Mouse (Mus musculus) forebrain, postnatal 0 days (tissue): ENCODE measurements around the gene Vrk1. TPM values are rescaled to one million over a fixed set of nuclear protein-coding genes. Genes with fewer than 3 reads are reported as not detected.

ENCODE experiments used
- ATAC-seq: fragments of 200-750 bp; cut with Nextera tagmentation; 2 replicates; pipeline ENCODE4 v1.8.0; 2017; ENCODE audit warnings: mild to moderate bottlenecking, moderate library complexity
- DNase-seq: peaks from one replicate; pipeline ENCODE4 v3.0.0-alpha.2; 2015
- H3K27ac ChIP-seq: fragments of 300-500 bp; sonication (generic); 2 replicates; pipeline ENCODE4 v1.5.1; 2014; ENCODE audit warnings: low read depth, mild to moderate bottlenecking, antibody characterized with exemption, low read length, moderate library complexity, mixed read lengths
- H3K27me3 ChIP-seq: fragments of 300-500 bp; sonication (generic); 2 replicates; pipeline ENCODE4 v1.6.1; 2014; ENCODE audit warnings: mild to moderate bottlenecking, low read length, mixed read lengths; ENCODE audit not compliant: insufficient read depth
- H3K36me3 ChIP-seq: fragments of 300-500 bp; sonication (generic); 2 replicates; pipeline ENCODE4 v1.6.1; 2014; ENCODE audit warnings: mild to moderate bottlenecking, moderate library complexity; ENCODE audit not compliant: insufficient read depth
- H3K4me1 ChIP-seq: fragments of 300-500 bp; sonication (generic); 2 replicates; pipeline ENCODE4 v1.6.1; 2014; ENCODE audit warnings: antibody characterized with exemption; ENCODE audit not compliant: insufficient read depth
- H3K4me2 ChIP-seq: fragments of 300-500 bp; sonication (generic); 2 replicates; pipeline ENCODE4 v1.6.1; 2014; ENCODE audit warnings: low read depth, mild to moderate bottlenecking, moderate library complexity
- H3K4me3 ChIP-seq: fragments of 300-500 bp; sonication (generic); 2 replicates; pipeline ENCODE4 v1.5.1; 2014; ENCODE audit warnings: low read depth, low read length, mixed read lengths
- H3K9ac ChIP-seq: fragments of 300-500 bp; sonication (generic); 2 replicates; pipeline ENCODE4 v1.6.1; 2014; ENCODE audit warnings: mild to moderate bottlenecking
- H3K9me3 ChIP-seq: fragments of 300-500 bp; sonication (generic); 2 replicates; pipeline ENCODE4 v1.6.1; 2016; ENCODE audit warnings: low read length
- CTCF ChIP-seq: sonication (generic); IDR thresholded peaks from 2 replicates; pipeline ENCODE4 v1.5.1; 2016; ENCODE audit warnings: antibody characterized with exemption, control low read depth, low read depth
- WGBS: fragments of 180-500 bp; shearing (Covaris S2); extraction: QIAGEN DNeasy Blood & Tissue Kit; methylation state at CpG from one replicate; pipeline ENCODE4 v1.1.7; 2014; 5-methylcytosine and 5-hydroxymethylcytosine counted together
- polyA plus RNA-seq: library from polyadenylated mRNA; unstranded; fragments of >200 nt; fragmentation: Nextera tagmentation; extraction: Ambion mirVana; gene quantifications from 2 replicates; pipeline ENCODE4 v1.2.1, GENCODE M21; 2015
- total RNA-seq: library from RNA; depleted of rRNA; stranded (reverse); fragments of >200 nt; gene quantifications from 2 replicates; pipeline ENCODE4 v1.2.3, GENCODE M21; 2014

The Vrk1 gene
- total and polyA plus RNA-seq, 2 experiments from 2014 or later, result 34.9 to 51.5 TPM

DNA sequence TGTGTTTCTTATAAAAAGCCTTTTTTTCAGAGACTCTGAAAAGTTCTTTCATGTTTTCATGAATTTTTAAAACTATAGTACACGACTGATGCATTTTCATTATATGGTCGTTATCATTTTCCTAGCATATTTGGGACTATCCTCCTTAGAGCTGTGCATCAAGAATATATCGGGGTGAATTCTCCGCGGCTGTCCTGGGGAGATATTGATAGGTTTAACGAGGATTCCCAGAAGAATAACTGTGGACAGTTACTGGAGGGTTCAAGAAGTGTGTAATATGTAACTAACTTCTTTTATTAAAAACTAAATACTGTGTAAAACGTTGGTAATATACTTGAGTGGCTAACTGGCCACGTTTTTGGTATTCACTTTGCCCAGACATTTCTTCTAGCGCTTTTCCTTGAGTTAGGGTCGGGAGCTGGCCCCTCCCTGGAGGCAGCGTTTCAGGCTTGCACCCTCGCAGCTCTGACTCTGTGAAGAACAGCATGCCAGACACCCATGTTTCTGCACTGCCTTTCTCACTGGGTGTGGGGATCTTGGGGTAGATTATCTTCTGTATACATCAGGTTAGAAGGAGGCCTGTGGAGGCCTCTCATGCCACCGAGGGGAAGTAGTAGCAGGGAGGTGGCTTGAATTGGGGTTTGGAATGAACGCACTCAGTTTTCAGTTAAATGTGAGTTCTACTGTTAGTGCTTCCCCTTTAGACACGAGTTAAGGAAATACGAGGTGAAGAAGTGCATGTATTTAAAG, 16.5 kb downstream of the Vrk1 start:
- no peak overlapping the region for H3K9ac ChIP-seq
- no peak for TF ChIP-seq CTCF
- no peak overlapping the region for H3K4me2 ChIP-seq
- no peaks in the 10 kb centered on the region for H3K9me3 ChIP-seq
- WGBS, result 72% methylated on average over 16 of the region's 16 CpGs
- no peaks in the 10 kb centered on the region for H3K36me3 ChIP-seq
- no peaks in the 10 kb centered on the region for H3K27me3 ChIP-seq
- no peaks in the 10 kb centered on the region for H3K4me1 ChIP-seq
- DNase-seq (no peak), ATAC-seq (no peak)
- H3K27ac ChIP-seq, result no peak overlapping the region
- H3K4me3 ChIP-seq, result no peak overlapping the region

DNA sequence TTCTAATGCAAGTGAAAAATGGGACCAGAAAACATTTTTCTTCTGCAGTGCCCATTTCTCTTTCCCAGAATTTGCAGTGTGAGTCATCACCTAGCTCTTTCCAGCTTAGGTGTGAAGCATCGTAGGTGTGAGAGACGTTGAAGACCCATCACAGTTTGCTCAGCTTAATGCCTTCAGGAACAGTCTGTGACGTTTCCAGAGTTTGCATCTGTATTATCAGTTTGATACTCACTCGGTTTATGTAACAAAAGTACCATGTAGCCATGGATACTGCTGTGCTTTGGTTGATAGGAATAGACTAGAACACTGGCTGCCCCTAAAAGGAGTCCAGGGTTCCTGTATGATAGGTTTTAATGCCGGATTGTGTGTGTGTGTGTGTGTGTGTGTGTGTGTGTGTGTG, 17.3 kb downstream of the Vrk1 start:
- H3K27ac ChIP-seq, result no peak overlapping the region
- no peak for TF ChIP-seq CTCF
- no peaks in the 10 kb centered on the region for H3K4me1 ChIP-seq
- WGBS, result 80% methylated on average over 5 of the region's 5 CpGs
- H3K36me3 ChIP-seq, result no peaks in the 10 kb centered on the region
- H3K4me2 ChIP-seq, result no peak overlapping the region
- H3K9ac ChIP-seq, result no peak overlapping the region
- H3K4me3 ChIP-seq, result no peak overlapping the region
- ATAC-seq (no peak), DNase-seq (no peak)
- H3K9me3 ChIP-seq, result no peaks in the 10 kb centered on the region
- no peaks in the 10 kb centered on the region for H3K27me3 ChIP-seq

DNA sequence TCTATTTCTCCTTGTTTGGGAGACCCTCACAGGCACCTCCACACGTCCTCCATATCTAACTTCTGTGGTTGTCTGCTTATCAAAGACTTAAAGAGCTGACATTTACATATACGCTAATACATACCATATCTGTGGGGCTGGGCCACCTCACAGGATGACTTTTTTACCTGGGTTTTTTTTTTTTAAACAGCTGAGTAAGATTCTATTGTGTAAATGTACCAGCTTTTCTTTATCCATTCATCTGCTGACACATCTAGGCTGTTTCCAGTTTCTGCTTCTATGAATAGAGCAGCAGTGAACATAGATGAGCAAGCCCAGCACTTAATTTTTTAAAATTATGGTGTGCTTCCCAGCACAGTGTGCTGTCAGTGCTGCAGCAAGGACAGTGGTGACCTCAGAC, 19.6 kb downstream of the Vrk1 start:
- no peak overlapping the region for H3K4me3 ChIP-seq
- no peaks in the 10 kb centered on the region for H3K9me3 ChIP-seq
- no peak for TF ChIP-seq CTCF
- no peak for ATAC-seq
- DNase-seq, result no peak
- no peaks in the 10 kb centered on the region for H3K36me3 ChIP-seq
- 84% methylated on average over 2 of the region's 2 CpGs for WGBS
- H3K27ac ChIP-seq, result no peak overlapping the region
- no peak overlapping the region for H3K4me2 ChIP-seq
- H3K9ac ChIP-seq, result no peak overlapping the region
- no peaks in the 10 kb centered on the region for H3K27me3 ChIP-seq
- H3K4me1 ChIP-seq, result no peaks in the 10 kb centered on the region

DNA sequence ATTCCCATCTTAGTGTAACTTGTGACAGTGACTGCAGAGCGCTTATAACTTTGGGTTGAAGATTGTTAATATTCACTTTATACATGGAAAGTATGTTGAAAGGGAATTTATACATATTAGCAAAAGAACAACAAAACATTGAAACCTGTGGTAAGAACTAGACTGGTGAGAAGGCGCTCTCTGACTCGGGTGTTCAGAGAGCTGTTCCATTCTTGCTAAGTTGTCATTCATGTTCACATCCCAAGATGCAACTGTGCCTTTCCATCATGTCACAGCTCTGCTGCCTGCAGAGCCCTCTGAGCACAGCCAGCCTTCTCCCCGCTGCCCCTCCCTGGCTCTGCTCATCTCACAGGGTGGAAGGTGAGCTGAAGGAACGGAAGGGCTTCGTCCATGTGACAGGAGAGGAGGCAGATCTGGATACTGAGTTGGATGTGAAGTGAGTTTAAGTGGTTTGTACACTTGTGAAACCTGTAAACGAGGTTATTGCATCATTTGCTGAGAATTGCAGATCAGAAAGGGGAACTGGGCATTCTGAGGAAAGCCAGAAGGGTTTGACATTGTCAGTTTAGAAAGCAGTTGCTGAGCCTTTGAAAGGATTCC, 20.2 kb downstream of the Vrk1 start:
- no peak for DNase-seq
- TF ChIP-seq CTCF, result no peak
- ATAC-seq, result no peak; the same call in 1 of the 2 replicates
- WGBS, result 73% methylated on average over 7 of the region's 7 CpGs
- no peak overlapping the region for H3K4me3 ChIP-seq
- no peak overlapping the region for H3K9ac ChIP-seq
- no peak overlapping the region for H3K27ac ChIP-seq
- H3K27me3 ChIP-seq, result no peaks in the 10 kb centered on the region
- no peak overlapping the region for H3K4me2 ChIP-seq
- H3K9me3 ChIP-seq, result no peaks in the 10 kb centered on the region
- H3K4me1 ChIP-seq, result no peaks in the 10 kb centered on the region
- no peaks in the 10 kb centered on the region for H3K36me3 ChIP-seq

DNA sequence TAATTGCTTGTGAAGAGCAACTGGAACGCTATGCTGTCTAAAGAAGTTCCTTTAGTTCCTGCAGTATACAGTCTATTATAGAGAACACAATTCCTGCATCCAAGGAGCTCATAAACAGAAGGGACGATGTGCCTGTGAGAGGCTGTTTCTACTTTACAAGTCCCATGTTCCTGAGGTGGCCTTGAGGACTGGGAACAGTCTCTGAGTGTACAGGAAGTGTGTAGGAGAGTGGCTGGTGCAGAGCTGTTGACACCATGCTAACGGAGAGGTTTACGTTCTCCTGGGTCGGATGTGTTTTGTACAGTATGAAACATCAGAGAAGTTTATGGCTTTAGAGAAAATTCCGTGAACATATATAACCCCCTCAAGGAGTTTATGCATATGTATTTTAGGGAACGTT, 20.8 kb downstream of the Vrk1 start:
- Histone ChIP-seq H3K4me3 (no peak overlapping the region), H3K36me3 (no peaks in the 10 kb centered on the region), H3K9ac (no peak overlapping the region), H3K9me3 (no peaks in the 10 kb centered on the region), H3K27ac (no peak overlapping the region), H3K4me1 (no peaks in the 10 kb centered on the region), H3K27me3 (no peaks in the 10 kb centered on the region), H3K4me2 (no peak overlapping the region)
- TF ChIP-seq CTCF, result no peak
- DNase-seq (no peak), ATAC-seq (no peak)
- WGBS, result 83% methylated on average over 7 of the region's 7 CpGs

DNA sequence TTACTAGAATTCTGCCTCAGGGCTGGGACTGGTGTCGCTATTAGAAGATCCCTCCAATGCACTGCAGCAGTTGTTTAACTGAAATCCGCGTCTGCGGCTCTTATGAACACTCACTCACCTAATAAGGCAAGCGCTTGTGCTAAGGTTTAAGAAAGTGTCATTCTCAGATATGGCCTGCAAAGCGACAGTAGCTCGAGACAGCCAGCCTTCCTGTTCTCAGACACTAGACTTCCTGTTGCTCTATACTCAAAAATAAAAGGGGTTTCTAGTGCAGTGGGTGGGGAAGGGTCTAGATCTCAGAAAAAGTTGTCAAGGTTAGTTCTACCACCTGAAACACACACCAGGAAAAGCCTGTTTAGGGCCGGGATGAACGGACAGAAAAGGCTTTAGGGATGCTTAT, 21.9 kb downstream of the Vrk1 start:
- no peaks in the 10 kb centered on the region for H3K27me3 ChIP-seq
- 84% methylated on average over 9 of the region's 9 CpGs for WGBS
- H3K27ac ChIP-seq, result no peak overlapping the region
- no peak overlapping the region for H3K9ac ChIP-seq
- no peak overlapping the region for H3K4me2 ChIP-seq
- no peak overlapping the region for H3K4me3 ChIP-seq
- no peak for TF ChIP-seq CTCF
- ATAC-seq, result no peak
- H3K4me1 ChIP-seq, result no peaks in the 10 kb centered on the region
- no peaks in the 10 kb centered on the region for H3K9me3 ChIP-seq
- no peaks in the 10 kb centered on the region for H3K36me3 ChIP-seq
- no peak for DNase-seq

DNA sequence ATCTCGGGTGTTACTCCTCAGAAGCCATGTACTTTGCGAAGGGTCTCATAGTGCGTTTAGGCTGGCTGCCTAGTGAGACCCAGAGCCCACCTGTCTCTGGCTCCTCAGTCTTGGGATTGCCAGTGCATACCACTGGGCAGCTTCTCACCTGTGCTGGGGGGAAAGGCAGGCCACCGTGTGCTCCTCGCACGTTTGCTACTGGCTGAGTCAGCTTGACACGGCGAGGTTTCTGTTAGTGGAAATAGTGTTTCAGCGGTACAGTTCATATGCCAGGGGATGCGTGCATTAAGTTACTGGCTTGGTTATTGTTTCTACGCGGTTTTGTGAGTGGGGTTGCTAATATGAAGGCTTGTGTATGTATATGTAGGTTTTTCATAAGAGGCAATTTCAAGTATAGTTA, 22.3 kb downstream of the Vrk1 start:
- Histone ChIP-seq H3K4me3 (no peak overlapping the region), H3K9me3 (no peaks in the 10 kb centered on the region), H3K9ac (no peak overlapping the region), H3K27ac (no peak overlapping the region), H3K4me1 (no peaks in the 10 kb centered on the region), H3K27me3 (no peaks in the 10 kb centered on the region), H3K36me3 (no peaks in the 10 kb centered on the region), H3K4me2 (no peak overlapping the region)
- no peak for TF ChIP-seq CTCF
- ATAC-seq, result no peak
- DNase-seq, result no peak
- WGBS, result 92% methylated on average over 12 of the region's 12 CpGs
